Mouse (Mus musculus) spleen, postnatal 14 days (tissue): ENCODE results near the gene Olfr943.

Source experiments
- DNase-seq, 2 experiments: peaks; one replicate each; pipeline ENCODE4 v3.0.0; 2021 to 2022; ENCODE audit warnings: low spot score in 2 of 2

The Olfr943 gene

GRCm38 (mm10) chr9:39166004-39166403, at the start of gene Olfr943:
Olfr943 (plus strand) TSS chr9:39166304.
- no peak for DNase-seq

GRCm38 (mm10) chr9:39127326-39127725, 38.8 kb upstream of the Olfr943 start:
- DNase-seq, result no peak

- no peak for DNase-seq
Measured at GRCm38 (mm10) chr9:39127831-39128230, 38.3 kb upstream of the Olfr943 start, which contains the start of gene Olfr27. Olfr27 (plus strand) TSS chr9:39128131.

GRCm38 (mm10) chr9:39152401-39152800, 13.7 kb upstream of the Olfr943 start:
- no peak for DNase-seq

GRCm38 (mm10) chr9:39201620-39202019, 35.5 kb downstream of the Olfr943 start, which contains the start of gene Olfr944:
Olfr944 (plus strand) TSS chr9:39201920.
- DNase-seq, result no peak
